Mouse (Mus musculus) left cerebral cortex, postnatal 4 days (tissue): Measurements from ENCODE around the gene Oxsr1. TPM values are rescaled to one million over a fixed set of nuclear protein-coding genes. Genes with fewer than 3 reads are reported as not detected.
"Not testable (repeated sequence)": the region's sequence is repeated elsewhere in the genome, so short reads cannot be mapped to it uniquely, and the experiment has no call there.

Source experiments
- DNase-seq: peaks from one replicate; pipeline ENCODE4 v3.0.0-alpha.2; 2022
- intact Hi-C: fragments of 180-260 bp; cut with DNase I; formaldehyde crosslinking; loops from one replicate; pipeline ENCODE4 v1.15.1; 2025
- total RNA-seq, 2 experiments: library from RNA; stranded (reverse); gene quantifications; 2 replicates each; pipeline ENCODE4 v1.2.3; 2021

Gene Oxsr1
- total RNA-seq = 10 to 100 TPM; 53.4 to 53.8 TPM

DNA sequence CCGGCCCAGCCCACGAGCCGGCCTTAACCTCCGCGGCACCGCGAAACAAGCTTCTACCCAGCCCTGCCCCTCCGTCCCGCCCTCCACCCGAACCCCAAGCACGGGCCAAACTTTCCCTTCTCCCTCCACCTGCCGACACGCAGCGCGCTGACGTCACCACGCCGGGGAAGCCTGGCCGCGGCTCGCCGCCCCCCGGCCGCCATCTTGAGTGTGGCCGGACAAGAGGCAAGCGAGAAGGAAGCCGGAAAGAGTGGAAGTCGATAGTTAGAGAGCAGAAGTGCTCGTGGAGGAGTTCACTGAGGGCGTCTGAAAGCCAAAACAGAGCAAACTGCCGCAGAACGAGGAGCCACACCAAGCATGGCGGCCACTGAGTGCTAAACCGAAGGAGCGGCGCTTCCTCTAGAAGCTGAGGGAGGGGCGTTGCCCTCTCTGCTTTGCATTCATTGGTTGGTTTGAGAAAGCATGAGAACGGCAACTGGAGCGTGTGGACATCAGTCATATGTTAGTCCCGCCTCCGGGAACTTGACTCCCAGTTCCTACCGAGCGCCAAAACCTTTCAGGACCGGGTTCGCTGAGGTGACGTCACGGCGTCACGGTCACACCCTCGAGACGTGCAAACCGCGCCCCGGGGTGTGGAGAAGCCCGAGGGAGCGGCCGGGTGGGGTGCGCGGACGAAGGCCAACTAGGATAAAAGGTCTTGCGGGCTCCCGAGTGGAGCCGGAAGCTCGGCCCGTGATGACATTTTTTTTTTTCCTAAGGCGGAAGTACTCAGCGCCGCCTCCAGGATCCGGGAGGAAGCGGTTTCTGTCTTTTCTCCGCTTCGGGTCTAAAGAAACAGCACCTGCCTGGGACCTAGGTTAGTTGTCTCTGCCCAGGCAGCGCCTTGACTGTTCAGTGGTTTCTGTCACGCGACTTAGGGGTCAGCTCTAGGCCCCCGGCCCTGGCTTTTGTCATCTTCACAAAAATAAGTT, at the start of gene Oxsr1:
Gene Oxsr1, minus strand, starts transcription at position 139 of the 971 bp plus-strand sequence.
- DNase-seq = peak; percentile 96
- intact Hi-C loops = no loop called here

DNA sequence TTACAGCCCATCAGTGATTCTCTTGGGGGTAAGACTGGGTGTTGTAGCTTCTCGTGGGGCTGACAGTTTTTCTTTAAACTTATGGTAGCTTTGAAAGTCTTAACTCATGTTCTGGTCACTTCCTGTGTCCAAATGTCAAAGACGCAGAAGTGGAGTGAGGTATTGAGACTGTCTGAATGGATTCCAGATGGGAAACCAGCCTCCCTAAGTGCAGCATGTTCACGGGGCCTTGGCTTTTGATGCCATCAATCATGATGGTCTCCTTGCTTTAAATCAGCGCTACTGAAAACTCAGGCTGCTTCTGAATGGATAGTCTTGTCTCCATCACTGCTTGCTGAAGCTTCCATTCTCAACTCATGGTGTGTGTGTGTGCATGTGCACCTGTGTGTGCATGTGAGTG, 49.0 kb upstream of the Oxsr1 start:
- no peak for DNase-seq
- intact Hi-C loops = no loop called here

DNA sequence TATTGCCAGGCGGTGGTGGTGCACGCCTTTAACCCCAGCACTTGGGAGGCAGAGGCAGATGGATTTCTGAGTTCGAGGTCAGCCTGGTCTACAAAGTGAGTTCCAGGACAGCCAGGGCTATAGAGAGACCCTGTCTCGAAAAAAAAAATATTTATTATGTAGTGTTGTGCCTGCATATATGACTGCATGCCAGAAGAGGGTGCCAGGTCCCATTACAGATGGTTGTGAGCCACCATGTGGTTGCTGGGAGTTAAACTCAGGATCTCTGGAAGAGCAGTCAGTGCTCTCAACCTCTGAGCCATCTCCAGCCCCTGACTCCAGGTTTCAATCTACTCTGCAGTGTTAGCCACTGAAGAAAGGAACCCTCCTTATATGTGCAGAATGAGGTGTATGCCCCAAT, 48.5 kb upstream of the Oxsr1 start:
- intact Hi-C loops, DNase-seq: not testable (repeated sequence)

DNA sequence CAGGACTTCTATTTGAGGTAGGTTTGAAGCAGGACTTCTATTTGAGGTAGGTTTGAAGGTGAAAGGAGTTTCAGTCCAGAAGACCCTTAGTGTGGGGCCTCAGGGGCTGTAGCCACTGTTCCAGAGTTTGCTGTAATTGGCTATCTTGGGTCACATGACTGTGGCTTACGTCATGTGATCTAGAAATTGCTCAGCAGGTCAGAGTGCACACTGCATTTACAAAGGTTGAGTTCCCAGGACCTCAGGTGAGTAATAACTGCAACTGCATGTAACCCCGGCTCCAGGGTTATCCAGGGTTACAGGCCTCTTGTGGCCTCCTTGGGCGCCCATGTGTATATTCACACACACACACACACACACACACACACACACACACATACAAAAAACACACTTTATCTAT, 46.1 kb upstream of the Oxsr1 start:
- no peak for DNase-seq
- intact Hi-C loops = no loop called here

DNA sequence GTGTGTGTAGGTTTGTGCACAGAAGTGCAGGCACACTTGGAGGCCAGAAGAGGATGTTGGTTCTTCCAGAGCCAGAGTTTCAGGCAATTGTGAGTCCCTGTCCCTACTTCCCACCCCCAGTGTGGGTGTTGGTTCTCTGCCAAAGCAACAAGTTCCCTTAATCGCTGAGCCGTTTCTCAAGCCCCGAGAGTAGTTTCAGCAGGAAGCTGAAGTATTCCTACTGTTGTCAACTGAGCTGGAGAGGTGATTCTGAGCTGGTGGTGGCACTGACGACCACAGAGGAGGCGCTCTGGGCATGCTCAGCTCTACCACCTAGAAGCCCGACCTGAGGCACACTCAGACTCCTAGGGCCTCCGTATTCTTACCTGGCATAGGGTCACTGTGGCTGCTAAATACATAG, 43.1 kb upstream of the Oxsr1 start, which contains the start of gene Slc22a14:
Gene Slc22a14, minus strand, starts transcription at position 270 of the 400 bp plus-strand sequence.
- no peak for DNase-seq
- intact Hi-C loops = no loop called here

DNA sequence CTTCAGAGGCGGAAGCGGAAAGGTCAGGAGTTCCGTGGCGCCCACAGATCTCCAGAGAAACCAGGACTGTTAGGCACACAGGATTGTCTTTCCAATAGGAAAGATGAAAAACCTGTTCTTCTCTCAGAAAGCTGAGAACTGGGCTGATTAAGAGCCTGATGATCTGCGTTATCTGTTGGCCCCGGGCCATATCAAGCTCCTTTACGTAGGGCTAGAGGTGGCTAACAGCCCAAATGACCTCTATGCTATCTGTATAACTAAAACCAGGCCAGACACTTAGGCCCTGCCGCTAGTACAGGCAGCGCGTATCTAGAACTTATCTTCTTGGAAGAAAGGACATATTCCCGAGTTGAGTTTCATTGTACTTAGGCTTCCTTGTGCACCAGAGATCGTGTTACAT, 41.0 kb upstream of the Oxsr1 start:
- intact Hi-C loops = no loop called here
- no peak for DNase-seq

DNA sequence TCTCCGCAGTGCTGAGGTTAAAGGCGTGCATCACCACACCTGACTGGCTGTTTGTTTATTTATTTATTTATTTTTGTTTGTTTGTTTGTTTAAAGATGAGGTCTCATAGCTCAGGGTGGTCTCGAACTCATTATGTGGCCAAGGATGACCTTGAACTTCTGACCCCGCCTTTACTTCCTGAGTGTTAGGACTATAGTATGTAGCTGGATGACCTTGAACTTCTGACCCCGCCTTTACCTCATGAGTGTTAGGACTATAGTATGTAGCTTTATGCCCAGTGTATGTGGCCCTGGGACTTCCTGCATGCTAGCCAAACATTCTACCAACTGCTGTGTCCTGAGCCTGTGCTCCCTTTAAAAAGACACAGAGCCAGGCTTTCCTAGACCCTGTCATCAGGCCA, 39.2 kb upstream of the Oxsr1 start:
- DNase-seq = no peak
- intact Hi-C loops = no loop called here

DNA sequence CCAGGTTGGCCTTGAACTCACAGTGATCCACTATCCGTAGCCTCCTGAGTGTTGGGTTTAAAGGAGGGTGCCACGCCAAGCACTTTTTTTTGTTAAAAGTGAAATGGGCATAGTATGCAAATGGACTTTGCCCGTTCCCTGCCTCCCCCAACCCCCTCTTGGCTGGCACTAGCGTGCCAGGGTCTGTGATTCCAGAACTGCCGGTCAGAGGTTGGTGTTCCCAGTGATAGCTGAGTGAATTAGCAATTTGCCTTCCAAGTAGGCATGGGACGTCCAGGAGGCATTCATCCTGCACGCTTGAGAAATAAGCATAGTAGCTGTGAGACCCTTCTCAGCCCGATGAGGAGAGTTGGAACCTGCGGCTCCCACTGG, 35.8 kb upstream of the Oxsr1 start:
- no peak for DNase-seq

DNA sequence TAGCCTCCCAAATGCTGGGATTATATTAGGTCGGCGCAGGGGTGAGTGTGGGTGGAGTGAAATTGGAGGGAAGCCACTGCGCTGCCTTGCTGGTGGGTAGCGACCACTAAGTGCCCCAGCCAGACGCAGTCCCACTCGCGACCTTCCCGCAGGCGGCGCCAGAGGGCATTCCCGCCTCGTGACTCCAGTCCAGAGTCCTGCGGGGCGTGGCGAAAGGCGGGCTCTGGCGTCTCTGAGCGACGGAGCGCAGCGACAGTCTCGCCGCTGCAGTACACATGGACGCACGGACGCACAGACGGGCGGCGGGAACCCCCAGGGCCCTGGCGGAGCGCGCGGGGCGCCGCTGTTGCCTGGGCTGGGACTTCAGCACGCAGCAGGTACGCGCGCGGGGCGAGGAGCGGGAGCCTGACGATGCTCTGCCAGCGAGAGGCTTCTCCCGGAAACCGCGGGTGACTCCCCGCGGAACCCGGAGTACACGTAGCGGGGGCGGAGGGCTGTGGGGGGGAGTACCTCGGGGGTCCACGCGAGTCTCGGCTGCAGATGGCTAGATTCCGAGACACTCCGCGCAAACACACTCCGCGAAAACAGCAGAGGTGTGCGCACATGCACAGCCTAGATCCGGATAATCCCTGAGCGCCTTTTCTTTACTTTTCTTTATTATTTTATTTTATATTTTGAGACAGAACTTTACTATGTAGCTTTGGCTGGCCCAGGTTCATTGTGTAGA, 35.3 kb upstream of the Oxsr1 start, which contains the start of gene Xylb:
Gene Xylb, plus strand, starts transcription at position 51 of the 727 bp plus-strand sequence.
- intact Hi-C loops = loop anchor here (10.0 kb wide), 1 partner anchor 77 kb away; no protein-coding TSS in a partner anchor
- peak; percentile 95 for DNase-seq

More for the DNA sequence above, 35.8 kb upstream of the Oxsr1 start:
- intact Hi-C loops = loop anchor here (10.0 kb wide), 1 partner anchor 77 kb away; no protein-coding TSS in a partner anchor

DNA sequence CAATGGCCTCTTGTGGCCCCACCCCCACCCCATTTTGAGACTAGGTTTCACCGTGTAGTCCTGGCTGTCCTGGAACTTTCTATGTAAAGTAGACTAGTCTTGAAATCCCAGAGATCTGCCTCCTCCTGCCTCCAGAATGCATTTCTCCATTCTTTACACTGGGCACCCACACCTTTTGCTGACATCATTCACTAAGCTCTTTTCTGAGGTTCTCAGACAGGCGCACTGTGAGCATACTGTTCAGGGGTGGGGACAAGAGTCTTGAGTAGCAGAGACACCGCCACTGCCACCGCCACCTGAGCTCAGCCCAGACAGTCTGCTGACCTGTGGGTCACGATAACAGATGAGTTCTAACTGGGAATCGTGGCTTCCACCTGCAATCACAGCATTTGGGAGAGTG, 33.7 kb upstream of the Oxsr1 start:
- intact Hi-C loops = loop anchor here (10.0 kb wide), 1 partner anchor 79 kb away; no protein-coding TSS in a partner anchor
- no peak for DNase-seq

DNA sequence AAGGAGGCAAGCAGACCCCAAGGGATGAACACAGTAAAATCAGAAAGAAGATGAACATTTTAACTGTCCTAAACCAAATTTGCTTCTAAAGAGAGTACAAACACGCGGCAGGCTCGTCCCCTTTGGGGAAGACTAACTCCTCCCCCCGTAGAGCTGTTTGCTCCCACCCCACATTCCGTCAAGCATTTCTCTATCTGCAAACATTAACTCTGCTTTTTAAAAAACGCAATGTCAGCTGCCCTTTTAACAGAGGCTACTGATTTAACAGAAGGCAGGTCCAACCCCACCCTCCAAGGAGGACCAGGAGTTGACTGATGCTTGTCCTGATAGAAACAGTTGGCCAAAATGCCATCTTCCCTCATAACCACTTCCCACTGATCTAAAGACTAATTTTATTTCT, 31.7 kb upstream of the Oxsr1 start:
- DNase-seq = no peak
- intact Hi-C loops = loop anchor here (10.0 kb wide), 1 partner anchor 81 kb away; no protein-coding TSS in a partner anchor

DNA sequence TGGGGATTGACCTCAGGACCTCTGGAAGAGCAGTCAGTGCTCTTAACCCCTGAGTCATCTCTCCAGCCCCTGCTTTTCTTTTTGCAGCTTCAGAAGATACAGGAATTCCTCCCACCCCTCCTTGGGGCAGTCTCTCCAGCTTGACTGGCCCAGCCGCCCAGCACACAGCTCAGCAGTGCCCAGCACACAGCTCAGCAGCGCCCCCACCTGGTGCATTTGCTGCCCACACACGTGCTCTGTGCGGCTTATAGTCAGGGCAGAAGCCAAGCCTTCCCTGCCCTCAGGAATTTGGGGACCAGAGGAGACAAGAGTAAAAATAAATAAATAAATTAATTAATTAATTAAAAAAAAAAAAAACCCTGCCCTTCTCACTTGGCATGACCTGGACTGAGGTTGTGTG, 29.8 kb upstream of the Oxsr1 start:
- peak; percentile 83 for DNase-seq
- intact Hi-C loops = loop anchor here (10.0 kb wide), 1 partner anchor 83 kb away; no protein-coding TSS in a partner anchor

DNA sequence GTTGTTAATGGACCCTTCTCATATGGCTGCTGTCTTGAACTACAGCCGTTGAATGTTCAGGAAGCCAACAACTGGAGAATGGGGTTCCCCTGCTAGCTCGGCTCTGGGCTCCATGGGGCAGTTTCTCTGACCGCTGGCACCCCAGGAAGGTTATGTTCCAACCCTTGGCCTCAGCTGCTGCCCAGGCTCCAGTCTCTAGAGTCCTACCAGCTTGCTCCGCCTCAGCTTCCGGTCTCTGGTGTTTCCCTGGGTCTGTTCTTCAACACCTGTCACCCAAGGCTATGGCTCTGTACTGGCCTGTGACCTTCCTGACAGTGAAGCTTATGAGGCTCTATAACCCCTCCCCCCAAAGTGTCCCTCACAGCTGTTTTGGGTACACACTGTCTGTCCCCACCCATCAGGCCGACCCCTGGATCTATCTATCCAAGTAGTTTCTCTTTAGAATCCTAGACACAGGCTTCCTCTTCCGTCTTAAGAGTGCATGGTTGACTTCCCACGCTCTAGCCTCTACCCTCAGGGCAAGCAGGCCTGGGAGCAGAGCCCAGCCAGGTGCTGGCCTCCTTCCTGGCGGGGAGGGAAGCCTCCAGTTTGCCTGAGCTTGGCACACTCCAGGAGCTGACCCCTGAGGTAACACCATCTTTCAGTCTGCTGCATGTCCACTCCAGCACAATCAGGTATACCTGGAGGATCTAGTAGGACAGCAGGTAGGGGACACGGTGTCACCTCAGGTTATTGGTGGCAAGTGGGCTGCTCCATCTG, 28.9 kb upstream of the Oxsr1 start:
- intact Hi-C loops = loop anchor here (10.0 kb wide), 1 partner anchor 84 kb away; no protein-coding TSS in a partner anchor
- DNase-seq = no peak

DNA sequence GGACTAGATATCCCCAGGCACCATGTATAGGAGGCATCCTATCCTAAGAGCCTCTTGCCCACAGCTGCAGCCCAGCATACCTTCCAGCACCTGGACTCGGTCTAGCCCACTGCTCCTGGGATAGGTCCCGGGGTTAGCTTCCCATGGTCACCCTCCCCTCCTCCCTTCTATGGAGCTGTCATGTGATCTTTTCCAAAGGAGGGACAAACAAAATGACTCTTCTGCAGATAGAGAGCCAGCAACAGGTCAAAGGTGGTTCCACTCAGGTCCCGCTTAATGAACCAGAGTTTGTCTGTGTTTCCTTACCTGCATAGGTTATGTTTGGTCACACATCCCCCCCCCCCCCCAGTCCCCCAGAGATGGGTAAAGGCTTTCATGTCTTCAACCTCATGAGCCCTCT, 28.3 kb upstream of the Oxsr1 start:
- intact Hi-C loops = loop anchor here (10.0 kb wide), 1 partner anchor 84 kb away; no protein-coding TSS in a partner anchor
- DNase-seq = no peak

DNA sequence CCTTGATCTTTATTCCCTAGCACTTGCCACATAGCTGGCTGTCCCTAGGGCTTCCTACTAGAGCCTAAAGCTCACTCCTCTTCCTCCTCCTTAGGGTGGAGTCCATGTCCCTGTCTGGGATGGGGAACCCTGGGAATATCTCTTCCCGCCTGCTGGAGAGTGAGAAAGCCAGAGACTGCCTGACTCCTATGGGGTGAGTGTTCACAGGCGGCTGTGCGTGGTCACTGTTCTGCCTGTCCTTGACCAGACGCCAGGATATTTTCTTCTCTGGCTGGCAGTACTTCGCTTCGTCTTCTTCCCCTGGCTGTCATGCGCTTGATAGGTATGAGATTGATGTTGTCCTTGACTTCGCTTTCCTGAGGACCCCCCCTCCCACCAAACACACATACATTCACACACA, 24.1 kb upstream of the Oxsr1 start:
- no peak for DNase-seq
- intact Hi-C loops = no loop called here

DNA sequence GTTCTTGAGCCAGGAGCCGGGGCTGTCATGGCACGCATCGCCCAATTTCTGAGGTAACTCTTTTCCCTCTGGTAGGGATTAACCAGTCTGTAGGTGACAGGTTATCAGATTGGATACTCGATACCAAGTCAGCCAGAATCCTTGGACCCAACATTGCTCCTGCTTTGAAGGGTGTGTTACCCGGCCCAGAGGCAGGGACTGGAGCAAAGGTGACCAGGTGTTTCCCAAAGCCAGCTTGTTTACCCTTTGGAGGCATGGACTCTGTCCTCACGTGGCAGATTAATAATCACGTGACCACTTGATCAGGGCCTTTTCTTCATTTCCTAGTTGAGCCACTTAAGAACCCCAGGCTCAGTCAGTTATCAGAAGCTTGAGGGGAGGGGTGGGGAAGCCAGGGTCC, 20.5 kb upstream of the Oxsr1 start:
- DNase-seq = no peak
- intact Hi-C loops = no loop called here

DNA sequence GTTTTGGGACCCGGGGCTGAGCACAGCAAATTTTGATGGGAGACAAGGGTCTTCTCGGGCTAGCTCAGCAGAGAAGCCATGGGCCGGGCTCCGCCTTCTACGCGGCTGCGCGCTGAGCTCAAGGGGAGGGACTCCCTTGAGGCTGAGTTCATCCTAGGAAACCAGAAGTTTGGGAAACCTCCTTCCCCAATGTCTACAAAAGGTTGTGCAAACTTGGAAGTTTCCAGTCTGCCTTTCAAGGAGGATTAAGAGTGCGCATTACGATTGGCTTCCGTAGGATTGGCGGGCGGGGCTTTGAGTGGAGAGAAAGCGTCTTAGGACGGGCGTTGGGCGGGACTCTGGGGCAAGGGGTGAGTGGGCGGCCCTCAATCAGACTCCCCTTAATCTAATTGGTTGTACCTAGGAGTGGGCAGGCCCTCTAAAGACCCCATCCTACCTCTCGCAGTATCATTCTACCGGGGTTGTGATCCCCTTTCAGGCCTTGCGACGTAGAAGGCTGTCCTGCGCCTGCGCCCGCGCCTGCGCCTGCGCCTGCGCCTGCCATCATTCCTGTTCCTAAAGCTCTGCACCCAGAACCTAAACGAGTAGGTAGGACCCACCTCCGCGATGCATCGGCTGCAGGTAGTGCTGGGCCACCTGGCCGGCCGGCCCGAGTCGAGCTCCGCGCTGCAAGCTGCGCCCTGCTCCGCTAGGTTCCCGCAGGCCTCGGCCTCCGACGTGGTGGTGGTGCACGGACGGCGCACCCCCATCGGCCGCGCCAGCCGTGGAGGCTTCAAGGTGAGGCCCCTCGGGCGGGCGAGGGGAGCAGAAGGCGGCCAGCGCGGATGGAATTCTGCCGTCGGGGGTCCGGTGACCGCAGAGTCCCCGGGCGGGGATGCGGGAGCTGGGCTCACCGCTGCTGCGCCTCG, 18.9 kb upstream of the Oxsr1 start, which contains the start of gene Myd88:
Gene Myd88, minus strand, starts transcription at position 503 of the 908 bp plus-strand sequence.
- peak; percentile 90 for DNase-seq
- intact Hi-C loops = no loop called here

DNA sequence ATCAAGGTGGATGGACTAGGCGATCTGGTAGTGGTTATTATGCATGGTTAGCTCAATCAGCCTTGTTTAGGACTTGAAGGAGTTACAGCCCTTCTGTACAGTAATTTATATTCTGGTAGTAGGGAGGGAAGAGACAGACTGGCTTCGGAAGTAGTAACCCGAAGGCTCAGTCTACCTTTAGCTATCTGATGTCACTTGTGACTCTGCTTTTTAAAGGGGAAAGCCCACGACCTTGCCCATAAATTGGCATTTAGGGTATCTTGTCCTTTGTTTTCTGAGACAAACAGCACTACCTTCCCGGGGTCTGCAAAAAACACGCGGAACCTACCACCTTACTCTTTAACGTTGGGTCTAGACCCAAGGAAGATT, 18.0 kb upstream of the Oxsr1 start:
- DNase-seq = no peak

DNA sequence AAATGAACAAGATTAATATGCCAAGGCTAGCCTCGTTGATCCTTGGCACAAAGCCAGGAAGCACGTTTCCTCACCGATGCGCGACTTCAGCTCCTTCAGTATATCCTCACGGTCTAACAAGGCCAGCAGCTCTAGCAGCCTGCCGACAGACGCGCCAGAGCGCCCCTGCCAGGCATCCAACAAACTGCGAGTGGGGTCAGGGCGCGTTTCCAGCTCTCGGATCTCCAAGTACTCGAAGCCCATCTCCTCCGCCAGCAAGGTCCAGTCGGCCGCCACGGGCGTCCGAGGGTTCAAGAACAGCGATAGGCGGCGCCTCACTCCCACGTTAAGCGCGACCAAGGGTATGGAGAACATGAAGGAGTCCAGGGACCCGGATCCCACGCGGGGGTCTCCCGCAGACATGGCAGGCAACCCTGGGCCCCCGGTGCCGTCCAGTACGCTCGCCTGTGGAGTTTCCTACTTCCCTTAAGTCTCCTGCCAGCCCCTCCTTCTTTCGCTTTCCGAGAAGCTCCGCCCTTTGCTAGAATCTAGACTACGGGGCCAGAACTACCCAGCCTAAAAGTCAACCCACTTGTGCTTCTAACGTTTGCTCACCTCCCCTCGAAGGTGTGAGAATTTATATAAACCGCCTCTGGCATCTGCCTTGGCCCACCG, 17.5 kb upstream of the Oxsr1 start, which contains the start of gene Acaa1a:
Gene Acaa1a, plus strand, starts transcription at position 119 of the 654 bp plus-strand sequence.
- peak; percentile 68 for DNase-seq
- intact Hi-C loops = loop anchor here (5.0 kb wide), 1 partner anchor 417 kb away; no protein-coding TSS in a partner anchor

More for the DNA sequence above, 18.0 kb upstream of the Oxsr1 start:
- intact Hi-C loops = no loop called here
